Mouse (Mus musculus) yolk sac, embryonic 10.5 days (tissue): ENCODE measurements around the gene Tenm4.

ENCODE experiments used
- DNase-seq: peaks from one replicate; pipeline ENCODE4 v3.0.0-alpha.2; 2017; ENCODE audit warnings: low spot score

Gene Tenm4

GRCm38 (mm10) chr7:96773585-96774225, 602.7 kb downstream of the Tenm4 start:
- no peak for DNase-seq

- no peak for DNase-seq
Observed at GRCm38 (mm10) chr7:96775080-96775486, 604.0 kb downstream of the Tenm4 start.

- DNase-seq = no peak
Observed at GRCm38 (mm10) chr7:96777938-96778600, 607.0 kb downstream of the Tenm4 start.

GRCm38 (mm10) chr7:96778601-96778969, 607.5 kb downstream of the Tenm4 start:
- no peak for DNase-seq

GRCm38 (mm10) chr7:96780556-96780955, 609.5 kb downstream of the Tenm4 start:
- DNase-seq = no peak

- no peak for DNase-seq
Observed at GRCm38 (mm10) chr7:96781068-96781467, 610.0 kb downstream of the Tenm4 start.

- DNase-seq = no peak
Observed at GRCm38 (mm10) chr7:96782686-96783085, 611.6 kb downstream of the Tenm4 start.

- no peak for DNase-seq
Observed at GRCm38 (mm10) chr7:96785808-96786207, 614.8 kb downstream of the Tenm4 start.

- DNase-seq = no peak
Observed at GRCm38 (mm10) chr7:96786262-96787044, 615.4 kb downstream of the Tenm4 start.

- DNase-seq = no peak
Observed at GRCm38 (mm10) chr7:96788135-96788534, 617.1 kb downstream of the Tenm4 start.

- DNase-seq = no peak
Observed at GRCm38 (mm10) chr7:96790326-96790725, 619.3 kb downstream of the Tenm4 start.

GRCm38 (mm10) chr7:96792456-96793229, 621.6 kb downstream of the Tenm4 start:
- no peak for DNase-seq

- no peak for DNase-seq
Observed at GRCm38 (mm10) chr7:96796033-96796741, 625.1 kb downstream of the Tenm4 start.

GRCm38 (mm10) chr7:96796788-96797485, 625.9 kb downstream of the Tenm4 start:
- DNase-seq = no peak

GRCm38 (mm10) chr7:96797716-96798332, 626.8 kb downstream of the Tenm4 start:
- no peak for DNase-seq

- no peak for DNase-seq
Observed at GRCm38 (mm10) chr7:96799816-96800215, 628.8 kb downstream of the Tenm4 start.

GRCm38 (mm10) chr7:96801368-96801767, 630.3 kb downstream of the Tenm4 start:
- DNase-seq = no peak

GRCm38 (mm10) chr7:96802216-96802615, 631.2 kb downstream of the Tenm4 start:
- no peak for DNase-seq

GRCm38 (mm10) chr7:96806561-96806960, 635.5 kb downstream of the Tenm4 start:
- DNase-seq = no peak

GRCm38 (mm10) chr7:96807281-96808058, 636.4 kb downstream of the Tenm4 start:
- DNase-seq = no peak
